Mouse (Mus musculus): ENCODE data around the gene Khsrp. TPM values are rescaled to one million over a fixed set of nuclear protein-coding genes. Genes with fewer than 3 reads are reported as not detected.
"Not testable (repeated sequence)": the region's sequence is repeated elsewhere in the genome, so short reads cannot be mapped to it uniquely, and the experiment has no call there.

The Khsrp gene
- polyA plus RNA-seq, 1 experiment from 2014 or later = 46.0 TPM

- Histone ChIP-seq H3K36me3 (peaks cover 8% of the 10 kb centered on the region; the same call in 1 of the 2 replicates), H3K27me3 (peaks cover 55% of the 10 kb centered on the region), H3K4me2 (replicated peaks) (peak within 1 kb of the TSS; percentile 81), H3K4me3 (peak within 1 kb of the TSS; percentile 71), H3K4me1 (peaks cover 23% of the 10 kb centered on the region), H3K9me3 (no peaks in the 10 kb centered on the region), H3K27ac (no peak within 1 kb of the TSS), H3K9ac (peak within 1 kb of the TSS; percentile 73)
- ATAC-seq (ENCODE audit: low FRiP score, low read depth) = peak; percentile 76
- under 1% methylated on average over 38 of the region's 45 CpGs for WGBS
These were observed 28.2 kb upstream of the Khsrp start, which contains the start of gene Slc25a23 for GRCm38 (mm10) chr17:57059486-57059977. TSS of gene Slc25a23 (minus strand) at chr17:57059863.

- Histone ChIP-seq H3K36me3 (peaks cover 8% of the 10 kb centered on the region; the same call in 1 of the 2 replicates), H3K9me3 (no peaks in the 10 kb centered on the region), H3K4me3 (peak within 1 kb of the TSS; percentile 71), H3K4me2 (replicated peaks) (peak within 1 kb of the TSS; percentile 81), H3K27ac (no peak within 1 kb of the TSS), H3K27me3 (peaks cover 50% of the 10 kb centered on the region), H3K9ac (peak within 1 kb of the TSS; percentile 73), H3K4me1 (peaks cover 23% of the 10 kb centered on the region)
- ATAC-seq (ENCODE audit: low FRiP score, low read depth) = no peak
- 1% methylated on average over 17 of the region's 22 CpGs for whole genome bisulfite sequencing
These were observed 27.7 kb upstream of the Khsrp start, which contains the start of gene Crb3 for GRCm38 (mm10) chr17:57058891-57059485. TSS of gene Crb3 (plus strand) at chr17:57059105.

GRCm38 (mm10) chr17:57056246-57056645 lies 24.9 kb upstream of the Khsrp start:
- ATAC-seq (ENCODE audit: low FRiP score, low read depth) = no peak
- Histone ChIP-seq H3K9me3 (no peaks in the 10 kb centered on the region), H3K27ac (no peak overlapping the region), H3K4me1 (peaks cover 13% of the 10 kb centered on the region), H3K4me3 (no peak overlapping the region), H3K36me3 (peaks cover 27% of the 10 kb centered on the region), H3K27me3 (peaks cover 24% of the 10 kb centered on the region), H3K9ac (no peak overlapping the region), H3K4me2 (replicated peaks) (no peak overlapping the region)
- WGBS = 86% methylated on average over 3 of the region's 3 CpGs

DNA sequence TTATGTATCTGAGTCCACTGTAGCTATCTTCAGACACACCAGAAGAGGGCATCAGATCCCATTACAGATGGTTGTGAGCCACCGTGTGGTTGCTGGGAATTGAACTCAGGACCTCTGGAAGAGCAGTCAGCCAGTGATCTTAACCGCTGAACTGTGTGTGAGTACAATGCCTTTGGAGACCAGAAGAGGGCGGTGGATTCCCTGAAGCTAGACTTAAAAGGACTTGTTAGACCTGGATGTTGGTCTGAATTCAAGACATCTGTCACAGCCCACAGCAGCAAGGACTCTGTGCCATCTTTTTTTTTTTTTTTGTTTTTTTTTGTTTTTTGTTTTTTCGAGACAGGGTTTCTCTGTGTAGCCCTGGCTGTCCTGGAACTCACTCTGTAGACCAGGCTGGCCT lies 20.4 kb upstream of the Khsrp start:
- 82% methylated on average over 4 of the region's 4 CpGs for WGBS
- not testable (repeated sequence) for H3K4me2 ChIP-seq (replicated peaks); H3K27ac ChIP-seq; H3K9me3 ChIP-seq; H3K27me3 ChIP-seq; H3K4me3 ChIP-seq; ATAC-seq (ENCODE audit: low FRiP score, low read depth); H3K9ac ChIP-seq; H3K4me1 ChIP-seq
- H3K36me3 ChIP-seq = peaks cover 24% of the 10 kb centered on the region

DNA sequence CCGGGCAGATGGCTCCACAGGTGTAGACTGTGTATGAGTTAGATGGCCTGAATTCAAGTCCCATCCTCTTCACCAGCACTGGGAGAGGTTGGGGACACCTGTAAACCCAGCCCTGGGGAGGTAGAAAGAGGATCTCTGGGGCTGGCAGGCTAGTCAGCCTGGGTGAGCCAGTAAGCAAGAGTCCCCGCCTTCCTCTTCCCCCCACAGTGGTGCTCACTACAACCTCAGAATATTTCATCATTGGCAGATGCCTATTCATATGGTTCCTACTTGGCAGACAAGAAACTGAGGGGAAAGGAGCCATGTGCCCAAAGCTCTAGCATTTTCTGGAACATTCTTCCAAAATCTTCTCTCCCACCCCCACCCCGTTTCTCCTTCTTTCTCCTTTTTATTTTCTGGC lies 17.5 kb upstream of the Khsrp start:
- Histone ChIP-seq H3K4me3 (no peak overlapping the region), H3K27ac (no peak overlapping the region), H3K36me3 (peaks cover 18% of the 10 kb centered on the region), H3K9me3 (no peaks in the 10 kb centered on the region), H3K4me2 (replicated peaks) (no peak overlapping the region), H3K9ac (no peak overlapping the region), H3K4me1 (no peaks in the 10 kb centered on the region), H3K27me3 (no peaks in the 10 kb centered on the region)
- WGBS = 81% methylated on average over 3 of the region's 3 CpGs
- no peak for ATAC-seq (ENCODE audit: low FRiP score, low read depth)

GRCm38 (mm10) chr17:57047406-57047805 lies 16.1 kb upstream of the Khsrp start:
- Histone ChIP-seq H3K4me3 (no peak overlapping the region), H3K4me2 (replicated peaks) (no peak overlapping the region), H3K27ac (no peak overlapping the region), H3K9ac (no peak overlapping the region), H3K9me3 (no peaks in the 10 kb centered on the region), H3K36me3 (peaks cover 4% of the 10 kb centered on the region), H3K4me1 (no peaks in the 10 kb centered on the region), H3K27me3 (no peaks in the 10 kb centered on the region)
- 28% methylated on average over 5 of the region's 5 CpGs for WGBS
- ATAC-seq (ENCODE audit: low FRiP score, low read depth) = no peak

DNA sequence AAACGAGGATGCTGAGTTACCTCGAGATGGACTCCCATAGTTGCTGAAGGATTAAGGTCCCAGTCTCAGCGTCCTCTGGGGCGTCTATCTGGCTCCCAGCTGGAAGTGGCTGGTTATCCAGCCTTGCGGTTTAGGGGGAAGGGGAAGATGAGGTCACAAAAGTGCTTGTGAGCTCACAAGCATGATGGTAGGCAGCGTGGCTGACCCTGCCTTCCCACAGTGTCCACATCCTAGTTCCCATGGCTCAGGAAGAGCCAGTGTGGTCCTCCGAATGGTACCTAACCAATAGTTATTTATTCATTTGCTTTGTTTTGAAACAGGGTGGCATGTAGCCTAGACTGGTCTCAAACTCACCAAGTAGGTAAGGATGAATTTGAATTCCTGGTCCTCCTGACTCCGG lies 10.2 kb upstream of the Khsrp start, which contains the start of gene Slc25a41:
Gene Slc25a41 (minus strand): TSS at position 101 of the 400 bp plus-strand sequence.
- H3K27ac ChIP-seq = no peak within 1 kb of the TSS
- peaks cover 27% of the 10 kb centered on the region for H3K27me3 ChIP-seq
- no peaks in the 10 kb centered on the region for H3K36me3 ChIP-seq
- no peak within 1 kb of the TSS for H3K4me3 ChIP-seq
- no peak within 1 kb of the TSS for H3K4me2 ChIP-seq (replicated peaks)
- peaks cover 5% of the 10 kb centered on the region; the same call in 1 of the 2 replicates for H3K9me3 ChIP-seq
- 76% methylated on average over 8 of the region's 8 CpGs for WGBS
- H3K4me1 ChIP-seq = no peaks in the 10 kb centered on the region
- no peak for ATAC-seq (ENCODE audit: low FRiP score, low read depth)
- no peak within 1 kb of the TSS; the same call in 1 of the 2 replicates for H3K9ac ChIP-seq

DNA sequence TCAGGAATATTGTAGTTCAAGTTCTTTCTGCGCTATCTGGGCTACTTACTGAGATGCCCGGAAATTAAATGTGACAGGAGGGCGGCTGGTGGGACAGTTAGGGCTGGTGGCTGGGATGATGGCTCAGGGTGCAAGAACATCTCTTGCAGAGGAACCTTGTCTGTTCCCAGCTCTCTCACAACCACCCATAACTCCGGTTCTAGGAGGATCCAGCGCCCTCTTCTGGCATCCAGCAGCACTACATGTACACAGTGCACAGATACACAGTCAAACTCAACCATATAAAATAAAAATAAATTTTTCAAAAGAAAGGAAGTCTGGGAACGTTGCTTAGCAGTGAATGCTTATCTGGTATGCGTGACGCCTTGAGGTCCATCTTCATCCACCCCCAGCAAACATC lies 7.7 kb upstream of the Khsrp start:
- WGBS = 36% methylated on average over 8 of the region's 8 CpGs
- no peaks in the 10 kb centered on the region for H3K36me3 ChIP-seq

DNA sequence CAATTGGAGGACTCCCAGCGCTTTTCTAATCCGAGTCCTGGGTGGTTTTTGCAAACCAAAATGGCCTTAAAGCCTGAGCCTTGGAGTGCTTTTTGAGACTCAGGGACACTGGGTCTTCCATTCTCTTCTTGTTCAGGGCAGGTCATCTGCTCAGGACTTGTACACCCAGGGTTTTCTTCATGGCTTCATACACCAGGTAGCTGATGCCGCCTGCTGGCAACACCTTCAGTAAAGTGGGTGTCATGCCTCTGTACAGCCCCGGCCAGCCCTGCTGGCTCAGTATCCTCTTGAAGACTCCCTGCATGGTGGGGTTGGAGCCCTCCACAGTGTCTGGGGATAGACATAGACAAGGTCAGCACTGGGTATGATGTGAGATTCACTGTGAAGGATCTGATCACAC lies 1.5 kb upstream of the Khsrp start:
- H3K27me3 ChIP-seq = peaks cover 10% of the 10 kb centered on the region
- H3K4me2 ChIP-seq (replicated peaks) = peak overlapping the region; percentile 70; the same call in 1 of the 2 replicates
- peaks cover 13% of the 10 kb centered on the region for H3K36me3 ChIP-seq
- H3K9me3 ChIP-seq = no peaks in the 10 kb centered on the region
- ATAC-seq (ENCODE audit: low FRiP score, low read depth) = no peak
- H3K27ac ChIP-seq = no peak overlapping the region
- H3K4me3 ChIP-seq = peak overlapping the region; percentile 47
- WGBS = 86% methylated on average over 4 of the region's 4 CpGs
- H3K4me1 ChIP-seq = peaks cover 21% of the 10 kb centered on the region
- no peak overlapping the region for H3K9ac ChIP-seq

More for the DNA sequence above, 7.7 kb upstream of the Khsrp start:
- H3K4me2 ChIP-seq (replicated peaks) = no peak overlapping the region
- no peak overlapping the region for H3K27ac ChIP-seq
- H3K4me3 ChIP-seq = no peak overlapping the region
- no peaks in the 10 kb centered on the region for H3K4me1 ChIP-seq
- H3K27me3 ChIP-seq = peaks cover 27% of the 10 kb centered on the region
- no peak for ATAC-seq (ENCODE audit: low FRiP score, low read depth)
- peaks cover 5% of the 10 kb centered on the region; the same call in 1 of the 2 replicates for H3K9me3 ChIP-seq
- H3K9ac ChIP-seq = no peak overlapping the region

DNA sequence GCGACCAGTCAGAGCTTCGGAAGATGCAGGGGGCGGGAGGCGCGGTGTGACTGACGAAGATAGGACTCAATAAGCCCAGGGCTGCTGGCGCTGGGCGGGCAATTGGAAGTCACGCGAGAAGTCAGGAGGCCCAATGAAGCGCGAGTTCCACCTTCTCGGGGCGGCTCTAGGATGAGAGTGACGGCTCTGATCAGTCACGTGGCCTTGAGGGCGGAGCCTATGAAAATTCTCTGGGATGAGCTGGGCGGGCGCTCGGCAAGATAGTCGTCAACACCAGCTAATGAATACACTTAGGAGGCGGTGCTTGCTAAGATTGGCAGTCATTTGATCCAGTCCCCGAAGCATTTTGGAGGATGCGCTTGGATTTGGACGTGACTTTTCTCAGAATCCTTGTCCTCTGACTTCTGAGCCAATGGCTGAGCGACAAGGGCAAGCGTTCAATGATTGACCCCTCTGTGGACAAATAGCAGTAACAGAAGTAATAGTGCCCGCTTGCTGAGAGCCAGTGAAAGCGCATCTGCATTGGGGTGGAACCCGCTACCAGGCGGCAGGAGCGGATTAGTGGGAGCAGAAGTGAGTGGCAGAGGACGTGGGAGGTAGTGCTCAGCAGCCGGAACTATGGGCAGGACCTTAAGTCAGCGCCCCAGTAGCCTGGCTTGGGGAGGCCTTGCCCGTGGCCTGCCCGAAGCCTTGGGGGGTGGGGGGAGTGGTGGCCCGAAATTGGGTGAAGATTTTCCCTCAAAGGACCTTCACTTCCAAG lies 519 bp upstream of the Khsrp start:
- peaks cover 21% of the 10 kb centered on the region for H3K4me1 ChIP-seq
- H3K9ac ChIP-seq = peak overlapping the region; percentile 65
- whole genome bisulfite sequencing = under 1% methylated on average over 38 of the region's 38 CpGs

DNA sequence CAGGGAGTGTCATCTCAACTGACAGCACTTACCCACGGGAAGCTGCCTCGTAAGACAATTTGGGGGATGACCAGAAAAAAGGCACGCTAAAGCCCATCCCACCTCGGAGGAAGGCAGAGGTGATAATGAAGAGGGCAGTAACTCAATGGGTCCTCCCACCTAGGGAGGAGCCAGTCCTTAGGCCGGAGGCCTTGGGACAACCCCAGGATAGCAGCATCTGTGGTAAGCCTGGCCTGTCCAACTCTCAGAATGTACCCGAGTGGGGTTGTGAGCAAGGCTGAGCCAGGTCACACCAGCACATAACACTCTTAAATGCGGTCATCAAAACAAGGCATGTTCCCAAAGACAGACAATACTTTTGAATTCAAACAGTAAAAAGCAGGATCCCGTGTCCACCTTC lies 1.6 kb downstream of the Khsrp start:
- H3K9ac ChIP-seq = peak overlapping the region; percentile 99
- no peaks in the 10 kb centered on the region for H3K9me3 ChIP-seq
- 38% methylated on average over 8 of the region's 8 CpGs for WGBS
- H3K36me3 ChIP-seq = peaks cover 44% of the 10 kb centered on the region
- H3K27ac ChIP-seq = no peak overlapping the region
- no peak for ATAC-seq (ENCODE audit: low FRiP score, low read depth)
- peaks cover 21% of the 10 kb centered on the region for H3K4me1 ChIP-seq
- no peaks in the 10 kb centered on the region for H3K27me3 ChIP-seq
- peak overlapping the region; percentile 91 for H3K4me3 ChIP-seq
- H3K4me2 ChIP-seq (replicated peaks) = peak overlapping the region; percentile 87

More for the DNA sequence above, 519 bp upstream of the Khsrp start:
- Histone ChIP-seq H3K27me3 (0 out of 2 replicates have a peak, but pooled peaks cover under 1% of the 10 kb centered on the region), H3K4me2 (replicated peaks) (peak overlapping the region; percentile 70), H3K36me3 (peaks cover 23% of the 10 kb centered on the region), H3K4me3 (peak overlapping the region; percentile 91), H3K9me3 (no peaks in the 10 kb centered on the region), H3K27ac (peak overlapping the region; percentile 85)
- peak; percentile 98 for ATAC-seq (ENCODE audit: low FRiP score, low read depth)

DNA sequence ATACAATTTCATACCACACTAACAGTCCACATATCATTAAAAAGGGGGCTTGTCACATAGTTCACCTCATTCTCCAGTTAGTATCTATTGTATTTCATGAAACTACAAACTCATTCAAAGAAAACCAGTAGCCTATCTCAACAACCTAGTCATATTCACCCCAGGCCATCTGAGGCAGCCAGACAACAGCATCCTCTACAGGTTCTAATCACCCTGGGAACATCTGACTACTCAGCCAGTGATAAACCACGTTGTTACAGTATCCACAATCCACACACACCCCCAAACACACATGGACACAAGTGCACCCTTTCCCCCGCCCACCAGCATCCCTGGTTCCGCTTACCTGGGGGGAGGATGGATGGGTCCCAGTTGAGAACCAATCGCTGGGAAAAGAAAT lies 3.9 kb downstream of the Khsrp start:
- 90% methylated on average over 4 of the region's 4 CpGs for WGBS
- H3K36me3 ChIP-seq = peaks cover 66% of the 10 kb centered on the region

More for the DNA sequence above, 3.9 kb downstream of the Khsrp start:
- peaks cover 19% of the 10 kb centered on the region for H3K4me1 ChIP-seq
- ATAC-seq (ENCODE audit: low FRiP score, low read depth) = no peak
- no peak overlapping the region for H3K27ac ChIP-seq
- no peak overlapping the region for H3K4me2 ChIP-seq (replicated peaks)
- no peaks in the 10 kb centered on the region for H3K9me3 ChIP-seq
- no peaks in the 10 kb centered on the region for H3K27me3 ChIP-seq
- no peak overlapping the region for H3K4me3 ChIP-seq
- no peak overlapping the region for H3K9ac ChIP-seq
